Mouse (Mus musculus): Measurements from ENCODE around the gene Asz1. TPM values are rescaled to one million over a fixed set of nuclear protein-coding genes. Genes with fewer than 3 reads are reported as not detected.

Gene Asz1
- total and polyA plus RNA-seq, 2 experiments from 2014 or later: not detected

DNA sequence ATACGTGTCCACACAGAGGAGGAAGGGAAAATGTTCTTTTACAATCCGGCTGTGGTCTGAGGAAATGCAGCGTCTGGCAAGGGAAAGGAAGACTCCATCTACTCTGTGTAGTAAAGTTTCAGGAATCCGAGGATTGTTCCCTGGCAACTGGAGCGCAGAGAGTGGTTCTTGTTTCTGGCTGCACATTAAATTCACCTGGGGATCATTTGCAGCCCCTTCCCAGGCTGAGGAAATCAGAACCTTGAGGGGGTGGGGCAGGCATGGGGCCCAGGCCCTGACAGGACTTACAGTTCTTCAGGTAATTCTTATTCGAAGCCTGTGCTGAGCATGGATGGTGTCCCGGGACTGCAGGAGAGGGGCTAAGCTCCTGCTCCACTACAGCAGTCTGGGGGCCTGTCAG lies 95.5 kb downstream of the Asz1 start:
- Histone ChIP-seq H3K27ac (no peak overlapping the region), H3K9ac (replicated peaks; ENCODE audit: low read length) (no peak overlapping the region), H3K4me1 (ENCODE audit: insufficient read depth, low read length) (no peaks in the 10 kb centered on the region), H3K27me3 (ENCODE audit: insufficient read depth, low read length) (no peaks in the 10 kb centered on the region), H3K4me2 (ENCODE audit: low read depth, low read length) (no peak overlapping the region), H3K9me3 (ENCODE audit: low read length) (no peaks in the 10 kb centered on the region), H3K4me3 (ENCODE audit: low read length) (no peak overlapping the region), H3K36me3 (ENCODE audit: insufficient read depth, low read length) (no peaks in the 10 kb centered on the region)
- 66% methylated on average over 7 of the region's 7 CpGs for WGBS
- DNase-seq (ENCODE audit: low spot score) (no peak), ATAC-seq (no peak)
- TF ChIP-seq CTCF (IDR thresholded peaks at IDR 0.05; ENCODE audit: low read depth): no peak

DNA sequence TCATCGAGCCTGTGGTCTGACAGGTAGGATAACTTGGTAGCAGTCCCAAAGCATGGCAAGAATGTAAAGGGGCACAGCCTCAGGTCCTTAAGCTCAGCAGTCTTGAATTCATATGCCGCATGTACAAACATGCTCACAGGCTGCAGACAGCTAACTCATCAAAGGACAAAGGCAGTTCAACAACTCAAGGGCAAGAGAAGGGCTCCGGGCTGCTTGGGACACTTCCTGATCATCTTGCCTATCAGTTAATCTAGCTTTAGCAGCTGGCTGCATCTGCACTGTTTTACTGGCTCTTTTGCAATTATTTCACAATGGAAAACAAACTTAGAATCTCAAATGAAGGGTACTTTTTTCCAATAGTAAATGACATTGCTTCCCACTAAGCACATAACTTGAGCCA lies 101.5 kb downstream of the Asz1 start:
- no peaks in the 10 kb centered on the region for H3K9me3 ChIP-seq (ENCODE audit: low read length)
- ATAC-seq (no peak), DNase-seq (ENCODE audit: low spot score) (no peak)
- no peak for TF ChIP-seq CTCF (IDR thresholded peaks at IDR 0.05; ENCODE audit: low read depth)
- H3K4me2 ChIP-seq (ENCODE audit: low read depth, low read length): no peak overlapping the region
- H3K36me3 ChIP-seq (ENCODE audit: insufficient read depth, low read length): no peaks in the 10 kb centered on the region
- H3K27me3 ChIP-seq (ENCODE audit: insufficient read depth, low read length): no peaks in the 10 kb centered on the region
- no peak overlapping the region for H3K9ac ChIP-seq (replicated peaks; ENCODE audit: low read length)
- no peak overlapping the region for H3K4me3 ChIP-seq (ENCODE audit: low read length)
- H3K27ac ChIP-seq: no peak overlapping the region
- 86% methylated on average over 3 of the region's 3 CpGs for WGBS
- H3K4me1 ChIP-seq (ENCODE audit: insufficient read depth, low read length): no peaks in the 10 kb centered on the region

DNA sequence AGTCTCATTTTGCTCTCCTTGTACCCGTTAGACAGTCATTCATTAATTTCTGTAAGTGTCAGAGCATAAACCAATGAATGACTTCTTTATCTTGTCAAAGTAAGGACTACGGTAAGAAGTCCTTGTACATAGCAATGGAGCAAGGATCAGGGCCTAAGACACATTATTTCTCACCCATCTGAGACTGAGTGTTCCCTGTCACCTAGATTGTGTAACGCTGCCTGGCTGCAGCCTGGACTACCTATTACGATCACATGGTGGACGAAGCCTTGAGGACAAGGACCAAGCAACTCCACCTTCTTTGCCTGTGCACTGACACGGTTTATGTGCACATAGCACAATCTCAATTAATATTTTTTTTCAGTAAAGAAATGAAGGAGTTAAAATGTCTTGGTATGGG lies 106.8 kb downstream of the Asz1 start:
- Histone ChIP-seq H3K9ac (replicated peaks; ENCODE audit: low read length) (no peak overlapping the region), H3K4me3 (ENCODE audit: low read length) (no peak overlapping the region), H3K9me3 (ENCODE audit: low read length) (no peaks in the 10 kb centered on the region), H3K36me3 (ENCODE audit: insufficient read depth, low read length) (no peaks in the 10 kb centered on the region), H3K27me3 (ENCODE audit: insufficient read depth, low read length) (no peaks in the 10 kb centered on the region), H3K4me1 (ENCODE audit: insufficient read depth, low read length) (no peaks in the 10 kb centered on the region), H3K27ac (no peak overlapping the region), H3K4me2 (ENCODE audit: low read depth, low read length) (no peak overlapping the region)
- DNase-seq (ENCODE audit: low spot score): no peak
- TF ChIP-seq CTCF (IDR thresholded peaks at IDR 0.05; ENCODE audit: low read depth): no peak
- 94% methylated on average over 6 of the region's 6 CpGs for WGBS
- no peak for ATAC-seq

Other genes with a start within 250 kb of the Asz1 start
- gene Wnt2, start 78.5 kb downstream of the Asz1 start, total RNA-seq (2014; rRNA removed): 1.2 TPM in 1 of 2 replicates, not detected in the other
- 0.33 TPM in 2 replicates for gene Wnt2, start 78.5 kb downstream of the Asz1 start, polyA plus RNA-seq (2015; fragmentation: Nextera tagmentation; extraction: Ambion mirVana)
- 1.5 and 1.6 TPM in 2 replicates for gene Cftr, start 61.6 kb upstream of the Asz1 start, total RNA-seq (2014; rRNA removed)
- gene Cftr, start 61.6 kb upstream of the Asz1 start, polyA plus RNA-seq (2015; fragmentation: Nextera tagmentation; extraction: Ambion mirVana): 0.70 and 0.87 TPM in 2 replicates